Mouse (Mus musculus) thymus, postnatal 10 days (tissue): ENCODE measurements around the gene Chrnb4.

Experiments
- DNase-seq, 2 experiments: peaks; one replicate each; pipeline ENCODE4 v3.0.0; 2021; ENCODE audit warnings: low spot score in 2 of 2

The Chrnb4 gene

DNA sequence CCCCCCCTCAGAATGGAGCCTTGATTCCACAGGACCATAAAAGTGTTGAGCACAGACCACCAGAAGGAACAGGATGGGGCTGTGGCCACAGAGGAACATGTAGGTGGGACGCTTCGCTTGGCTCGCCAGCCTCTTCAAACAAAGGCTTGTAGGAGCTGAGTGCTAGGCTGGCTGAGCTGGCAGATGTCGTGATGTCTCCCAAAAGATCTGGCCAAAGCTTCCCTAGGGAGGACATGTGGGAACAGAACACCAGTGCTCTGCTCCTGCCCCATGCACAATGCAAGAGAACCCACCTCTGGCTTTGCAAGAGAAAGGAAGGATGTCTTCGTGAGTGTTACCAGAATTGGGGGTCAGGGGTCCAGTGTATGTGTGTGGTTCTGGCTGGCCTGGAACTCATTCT, 25.3 kb downstream of the Chrnb4 start:
- no peak for DNase-seq

DNA sequence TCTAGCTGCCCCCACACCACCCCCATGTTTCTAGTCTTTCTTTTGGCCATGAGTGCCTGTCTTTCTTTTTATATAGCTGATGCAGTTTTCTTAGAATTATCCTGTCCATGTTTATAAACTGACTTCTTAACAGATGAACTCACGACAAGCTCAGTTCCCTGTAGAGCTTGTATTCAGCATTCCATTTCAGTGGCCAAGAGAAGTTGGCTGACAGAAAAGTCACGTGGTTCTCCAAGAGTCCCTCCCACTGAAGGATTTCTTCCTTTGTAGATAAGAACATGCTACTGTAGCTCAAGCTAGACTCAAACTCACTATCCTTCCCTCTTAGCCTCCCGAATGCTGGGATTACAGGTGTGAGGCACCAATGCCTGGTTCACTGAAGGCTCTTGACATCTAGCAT, 31.7 kb downstream of the Chrnb4 start:
- no peak for DNase-seq

DNA sequence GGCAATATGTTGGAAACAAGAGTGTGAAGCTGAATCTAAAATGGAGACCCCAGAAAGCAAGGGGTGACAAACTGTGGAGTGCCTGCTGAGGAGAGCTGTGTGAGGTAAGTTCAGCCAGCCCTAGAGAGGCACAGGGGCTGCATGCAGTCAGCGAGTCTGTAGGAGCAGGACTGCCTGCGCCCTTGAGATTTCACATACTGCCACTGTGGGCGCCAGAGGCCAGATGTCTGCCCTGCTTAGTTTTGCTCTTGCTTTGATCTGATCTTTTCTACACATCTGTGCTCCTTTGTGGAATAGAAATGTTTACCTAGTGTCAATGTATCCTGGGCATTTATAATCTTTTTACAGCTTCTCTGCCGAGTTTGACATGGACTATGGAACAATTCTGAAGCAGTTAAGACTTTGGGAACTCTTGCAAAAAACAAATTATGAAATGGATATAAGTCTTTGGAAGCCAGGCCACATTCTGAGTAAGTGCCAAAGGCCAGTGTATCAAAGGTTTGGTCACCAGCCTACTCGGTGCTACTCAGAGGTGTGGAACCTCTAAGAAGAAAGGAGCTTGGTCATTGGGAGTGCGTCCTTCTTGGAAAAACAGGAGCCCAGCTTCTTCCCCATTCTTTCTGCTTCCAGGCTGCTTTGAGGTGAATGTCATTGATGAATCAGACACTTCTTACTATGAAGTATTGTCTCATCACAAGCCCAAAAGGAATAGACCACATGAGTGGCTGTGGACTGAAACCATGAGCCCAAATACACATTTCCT, 37.8 kb downstream of the Chrnb4 start:
- DNase-seq, result no peak

- no peak for DNase-seq
These were observed 38.9 kb downstream of the Chrnb4 start for GRCm38 (mm10) chr9:55009692-55010091.

DNA sequence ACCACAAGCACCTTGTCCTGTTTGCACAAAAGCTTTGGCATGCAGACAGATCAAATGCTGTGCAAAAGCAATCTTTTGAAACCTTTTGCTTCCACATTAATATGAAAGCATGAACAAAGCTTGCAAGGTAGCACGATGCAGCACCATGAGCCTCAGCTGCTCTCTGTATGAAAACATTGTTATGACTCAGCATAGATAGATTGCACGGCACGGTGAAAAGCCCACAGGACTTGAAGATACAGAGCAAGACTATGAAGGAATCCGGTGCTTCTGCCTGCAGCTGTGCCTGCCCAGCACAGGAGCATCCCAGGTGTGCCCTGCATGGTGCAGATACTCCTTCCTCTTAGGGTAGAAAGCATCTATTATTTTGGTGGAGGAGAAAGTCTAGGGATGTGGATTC, 45.0 kb downstream of the Chrnb4 start:
- DNase-seq, result no peak

DNA sequence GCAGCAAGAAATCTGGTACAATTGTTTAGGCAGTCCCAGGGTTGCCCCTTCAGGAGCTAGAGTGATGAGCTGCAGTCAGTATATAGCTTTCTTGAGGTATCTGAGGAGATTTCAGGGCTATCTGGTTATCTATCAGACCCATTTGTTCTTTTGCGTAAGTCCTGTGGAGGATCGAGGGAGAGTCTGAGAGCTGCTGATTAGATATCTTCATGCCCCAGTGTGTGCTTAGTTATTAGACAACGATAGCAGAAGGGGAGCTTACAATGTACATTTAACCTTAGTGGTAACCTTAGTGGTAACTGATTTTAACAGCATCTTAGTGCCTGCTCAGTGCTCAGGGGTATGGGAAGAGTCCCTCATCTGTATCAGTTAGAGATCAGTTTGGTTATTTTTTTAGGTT, 52.9 kb downstream of the Chrnb4 start:
- DNase-seq, result no peak

DNA sequence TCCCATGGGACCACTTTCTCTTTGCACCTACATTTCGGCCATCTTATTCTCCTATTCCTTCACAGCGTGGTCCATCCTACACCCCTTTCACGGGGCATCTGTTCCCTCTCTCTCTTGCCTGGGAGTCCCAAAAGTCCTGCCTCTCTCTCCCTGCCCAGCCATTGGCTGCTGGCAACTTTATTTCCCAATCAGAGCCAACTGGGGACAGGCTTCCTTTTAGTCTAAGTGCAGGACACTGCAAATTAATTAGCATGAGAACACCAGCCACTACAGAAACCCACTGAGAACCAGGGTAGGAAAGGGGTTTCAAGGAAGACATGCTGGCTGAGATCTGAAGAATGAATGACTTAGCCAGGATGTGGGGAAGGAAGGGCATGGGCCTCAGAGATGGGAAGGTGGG, 54.2 kb downstream of the Chrnb4 start:
- no peak for DNase-seq

GRCm38 (mm10) chr9:54990362-54990761, 58.2 kb downstream of the Chrnb4 start:
- DNase-seq, result no peak

DNA sequence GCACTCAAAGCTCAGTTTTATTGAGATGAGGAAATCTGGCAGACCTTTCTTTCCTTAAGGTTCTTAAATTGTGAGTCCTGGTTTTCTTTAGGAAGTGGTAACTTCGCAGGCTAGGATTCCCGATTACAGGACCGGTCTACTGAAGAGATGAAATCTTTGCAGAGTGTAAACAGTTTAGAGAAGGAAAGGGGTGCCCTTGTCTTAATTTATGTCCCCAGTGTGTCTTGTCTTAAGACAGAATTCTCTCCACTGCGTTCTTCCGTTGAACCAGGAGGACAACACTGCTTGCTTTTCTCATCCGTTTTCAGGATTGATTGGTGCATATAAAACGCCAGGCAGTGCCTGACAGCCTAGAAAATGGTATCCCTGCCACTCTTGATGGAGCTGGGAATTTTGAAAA, 66.2 kb downstream of the Chrnb4 start:
- DNase-seq, result no peak

- peak in 1 of 2 experiments; percentile 25 for DNase-seq
These were observed 67.0 kb downstream of the Chrnb4 start for GRCm38 (mm10) chr9:54981291-54982191.

DNA sequence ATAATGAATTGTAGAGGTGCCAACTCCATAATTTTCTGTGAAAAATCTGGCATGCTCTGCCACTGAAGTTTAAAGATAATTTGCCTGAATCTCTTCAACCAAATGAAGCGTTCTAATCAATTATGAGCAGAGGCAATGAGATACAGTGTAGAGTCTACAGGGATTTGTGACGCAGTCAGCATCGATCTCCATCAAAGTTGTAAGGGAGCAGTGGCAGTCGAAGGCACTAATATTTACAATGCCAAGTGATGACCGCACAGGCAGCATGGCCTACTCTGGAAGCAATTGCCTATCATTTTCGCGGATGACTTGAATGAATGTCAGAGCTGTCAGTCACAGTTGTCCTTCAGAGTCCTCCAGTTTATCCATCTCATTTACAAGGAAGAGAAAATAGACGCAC, 67.9 kb downstream of the Chrnb4 start, which contains the start of gene Chrna5:
TSS of gene Chrna5 (plus strand) at position 207 of the 400 bp plus-strand sequence.
- DNase-seq, result no peak
